Mouse (Mus musculus) T-helper 17 cell (primary cell): ENCODE data around the gene Kcnj10.

Experiments used
- in situ Hi-C, 2 experiments: fragments of 300-600 bp; cut with MboI, MseI; formaldehyde crosslinking; loops; 1 replicate in 1 of 2; 2 replicates in 1 of 2; pipeline ENCODE4 v1.15.1; 2025; ENCODE audit warnings: high pct_unique_total_duplicates in 2 of 2

The Kcnj10 gene

GRCm38 (mm10) chr1:172368768-172369418, 27.9 kb downstream of the Kcnj10 start:
- in situ Hi-C loops = loop anchor here in 1 of 2 experiments (5.0 kb wide), 1 partner anchor 37 kb away; no protein-coding TSS in a partner anchor

GRCm38 (mm10) chr1:172376198-172376667, 35.2 kb downstream of the Kcnj10 start, which contains the start of gene Pigm:
Gene Pigm (plus strand): TSS chr1:172376546.
- in situ Hi-C loops = no loop called here

- in situ Hi-C loops = no loop called here
Observed at GRCm38 (mm10) chr1:172376758-172377458, 35.9 kb downstream of the Kcnj10 start.

- in situ Hi-C loops = no loop called here
Observed at GRCm38 (mm10) chr1:172380066-172380465, 39.1 kb downstream of the Kcnj10 start.

- in situ Hi-C loops = no loop called here
Observed at GRCm38 (mm10) chr1:172382090-172382489, 41.1 kb downstream of the Kcnj10 start.

GRCm38 (mm10) chr1:172387246-172387645, 46.2 kb downstream of the Kcnj10 start:
- in situ Hi-C loops = no loop called here

GRCm38 (mm10) chr1:172390769-172391168, 49.8 kb downstream of the Kcnj10 start:
- in situ Hi-C loops = no loop called here

- in situ Hi-C loops = no loop called here
Observed at GRCm38 (mm10) chr1:172391807-172392581, 51.0 kb downstream of the Kcnj10 start.

- in situ Hi-C loops = no loop called here
Observed at GRCm38 (mm10) chr1:172392643-172393170, 51.7 kb downstream of the Kcnj10 start.

GRCm38 (mm10) chr1:172393739-172394138, 52.7 kb downstream of the Kcnj10 start:
- in situ Hi-C loops = no loop called here

- in situ Hi-C loops = no loop called here
Observed at GRCm38 (mm10) chr1:172396996-172397752, 56.2 kb downstream of the Kcnj10 start.

GRCm38 (mm10) chr1:172406077-172406706, 65.2 kb downstream of the Kcnj10 start:
- in situ Hi-C loops = loop anchor here in 1 of 2 experiments (25.0 kb wide), 1 partner anchor 981 kb away; no protein-coding TSS in a partner anchor

GRCm38 (mm10) chr1:172408996-172409395, 68.0 kb downstream of the Kcnj10 start:
- in situ Hi-C loops = loop anchor here in 1 of 2 experiments (25.0 kb wide), 1 partner anchor 978 kb away; no protein-coding TSS in a partner anchor

- in situ Hi-C loops = loop anchor here in 1 of 2 experiments (25.0 kb wide), 1 partner anchor 978 kb away; no protein-coding TSS in a partner anchor
Observed at GRCm38 (mm10) chr1:172409431-172409830, 68.4 kb downstream of the Kcnj10 start.

- in situ Hi-C loops = loop anchor here (5.0 to 25.0 kb wide), 4 partner anchors 71 to 976 kb away; partner anchors contain the start of genes Dusp23 (in 1 of the 2) and Igsf9 (in 1 of the 2)
Observed at GRCm38 (mm10) chr1:172410806-172411205, 69.8 kb downstream of the Kcnj10 start.

GRCm38 (mm10) chr1:172412204-172412603, 71.2 kb downstream of the Kcnj10 start:
- in situ Hi-C loops = loop anchor here (5.0 to 25.0 kb wide), 4 partner anchors 70 to 975 kb away; partner anchors contain the start of genes Dusp23 (in 1 of the 2) and Igsf9 (in 1 of the 2)

- in situ Hi-C loops = loop anchor here (5.0 to 25.0 kb wide), 4 partner anchors 69 to 974 kb away; partner anchors contain the start of genes Dusp23 (in 1 of the 2) and Igsf9 (in 1 of the 2)
Observed at GRCm38 (mm10) chr1:172413491-172414230, 72.7 kb downstream of the Kcnj10 start.

GRCm38 (mm10) chr1:172414231-172414585, 73.2 kb downstream of the Kcnj10 start:
- in situ Hi-C loops = loop anchor here (5.0 to 25.0 kb wide), 4 partner anchors 68 to 973 kb away; partner anchors contain the start of genes Dusp23 (in 1 of the 2) and Igsf9 (in 1 of the 2)

GRCm38 (mm10) chr1:172415061-172415460, 74.1 kb downstream of the Kcnj10 start:
- in situ Hi-C loops = loop anchor here in 1 of 2 experiments (5.0 to 25.0 kb wide), 2 partner anchors 217 to 972 kb away; partner anchors contain the start of gene Dusp23
